Mouse (Mus musculus): ENCODE data around the gene Crybg2.

DNA sequence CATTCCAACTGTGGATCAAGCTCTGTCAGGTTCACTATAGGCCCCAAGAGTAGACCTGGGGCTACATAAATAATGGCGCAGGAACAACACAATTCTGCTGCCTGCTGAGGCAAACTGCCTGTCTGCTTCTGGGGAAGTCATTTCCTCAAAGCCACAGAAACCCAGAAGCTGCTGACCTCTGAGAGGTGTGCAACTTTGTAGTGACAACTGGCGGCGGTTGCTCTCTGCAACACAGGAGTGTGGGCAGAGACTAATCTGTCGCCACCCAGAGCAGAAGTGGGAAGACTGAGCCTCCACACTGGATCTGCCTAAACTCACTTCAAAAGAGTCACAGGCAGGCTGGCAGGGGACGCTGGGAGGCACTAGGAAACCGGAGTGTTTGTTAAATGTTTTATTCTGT, 68.9 kb downstream of the Crybg2 start:
- TF ChIP-seq GATA1 (IDR thresholded peaks at IDR 0.05; ENCODE audit: borderline replicate concordance, low read length) = no peak
- no peak for TF ChIP-seq FLI1 (IDR thresholded peaks at IDR 0.05; ENCODE audit: low read length)
